Mouse (Mus musculus): ENCODE measurements around the gene Chst4. TPM values are rescaled to one million over a fixed set of nuclear protein-coding genes. Genes with fewer than 3 reads are reported as not detected.

Gene Chst4
- polyA plus RNA-seq, 1 experiment from 2014 or later, result 1.1 TPM

- H3K4me1 ChIP-seq (replicated peaks), result peaks cover 9% of the 10 kb centered on the region
- H3K4me3 ChIP-seq, result no peak overlapping the region
- H3K27ac ChIP-seq, result no peak overlapping the region
- WGBS, result 74% methylated on average over 15 of the region's 15 CpGs
- H3K9me3 ChIP-seq (replicated peaks), result no peaks in the 10 kb centered on the region
- H3K36me3 ChIP-seq, result no peaks in the 10 kb centered on the region
- H3K4me2 ChIP-seq, result no peak overlapping the region
- H3K27me3 ChIP-seq, result no peaks in the 10 kb centered on the region
- ATAC-seq (replicated peaks; ENCODE audit: insufficient number of reproducible peaks, insufficient read depth, low FRiP score, low read depth), result no peak
- H3K9ac ChIP-seq, result no peak overlapping the region
Measured at GRCm38 (mm10) chr8:109982386-109983105, 57.0 kb downstream of the Chst4 start.

DNA sequence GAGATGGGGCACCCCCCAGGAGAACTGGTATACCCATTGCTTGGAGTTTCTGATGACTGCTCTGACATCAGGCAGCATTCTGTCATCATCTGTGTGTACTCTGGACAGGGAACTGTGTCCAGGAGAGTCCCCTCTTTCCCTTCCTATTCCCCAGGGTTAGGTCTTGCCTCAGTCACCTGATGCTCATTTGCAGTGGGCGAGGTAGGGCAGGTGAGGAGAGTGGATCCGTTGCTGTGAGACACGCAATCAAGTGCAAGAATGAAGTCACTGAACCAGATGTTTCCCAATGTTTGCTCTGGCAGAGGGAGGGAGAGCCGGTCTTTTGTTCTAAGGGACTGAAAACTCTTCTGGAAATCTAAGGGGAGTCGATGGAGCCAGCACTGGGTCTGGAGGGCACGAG lies 60.2 kb downstream of the Chst4 start:
- no peak overlapping the region for H3K4me2 ChIP-seq
- no peak overlapping the region for H3K27ac ChIP-seq
- no peaks in the 10 kb centered on the region for H3K9me3 ChIP-seq (replicated peaks)
- H3K4me3 ChIP-seq, result no peak overlapping the region
- no peaks in the 10 kb centered on the region for H3K27me3 ChIP-seq
- H3K4me1 ChIP-seq (replicated peaks), result peaks cover 9% of the 10 kb centered on the region
- no peaks in the 10 kb centered on the region for H3K36me3 ChIP-seq
- WGBS, result 71% methylated on average over 6 of the region's 6 CpGs
- no peak overlapping the region for H3K9ac ChIP-seq
- ATAC-seq (replicated peaks; ENCODE audit: insufficient number of reproducible peaks, insufficient read depth, low FRiP score, low read depth), result no peak

Other genes with a start within 250 kb of the Chst4 start
- gene Phlpp2, start 171.2 kb downstream of the Chst4 start, polyA plus RNA-seq (2015; fragmentation: Nextera tagmentation; extraction: Ambion mirVana), result 1.5 and 1.9 TPM in 2 replicates
- gene Marveld3, start 77.5 kb downstream of the Chst4 start, polyA plus RNA-seq (2015; fragmentation: Nextera tagmentation; extraction: Ambion mirVana), result 0.47 and 1.4 TPM in 2 replicates
- 0.11 and 0.21 TPM in 2 replicates for gene Tat, start 49.3 kb downstream of the Chst4 start, polyA plus RNA-seq (2015; fragmentation: Nextera tagmentation; extraction: Ambion mirVana)
- 5.9 and 6.2 TPM in 2 replicates for gene Zfp612, start 40.0 kb upstream of the Chst4 start, polyA plus RNA-seq (2015; fragmentation: Nextera tagmentation; extraction: Ambion mirVana)
- not detected in 2 replicates for gene Gm21964, start 61.5 kb upstream of the Chst4 start, polyA plus RNA-seq (2015; fragmentation: Nextera tagmentation; extraction: Ambion mirVana)
- gene Gm17720, start 63.0 kb upstream of the Chst4 start, polyA plus RNA-seq (2015; fragmentation: Nextera tagmentation; extraction: Ambion mirVana), result not detected in 2 replicates
- gene Calb2, start 128.5 kb upstream of the Chst4 start, polyA plus RNA-seq (2015; fragmentation: Nextera tagmentation; extraction: Ambion mirVana), result 0.48 and 1.4 TPM in 2 replicates
- gene Cmtr2, start 175.9 kb upstream of the Chst4 start, polyA plus RNA-seq (2015; fragmentation: Nextera tagmentation; extraction: Ambion mirVana), result 4.8 and 5.3 TPM in 2 replicates
- 0.04 and 0.15 TPM in 2 replicates for gene Hydin, start 227.2 kb upstream of the Chst4 start, polyA plus RNA-seq (2015; fragmentation: Nextera tagmentation; extraction: Ambion mirVana)